8 mouse cellular contexts compared by ENCODE assay signal in the genomic region with DNA sequence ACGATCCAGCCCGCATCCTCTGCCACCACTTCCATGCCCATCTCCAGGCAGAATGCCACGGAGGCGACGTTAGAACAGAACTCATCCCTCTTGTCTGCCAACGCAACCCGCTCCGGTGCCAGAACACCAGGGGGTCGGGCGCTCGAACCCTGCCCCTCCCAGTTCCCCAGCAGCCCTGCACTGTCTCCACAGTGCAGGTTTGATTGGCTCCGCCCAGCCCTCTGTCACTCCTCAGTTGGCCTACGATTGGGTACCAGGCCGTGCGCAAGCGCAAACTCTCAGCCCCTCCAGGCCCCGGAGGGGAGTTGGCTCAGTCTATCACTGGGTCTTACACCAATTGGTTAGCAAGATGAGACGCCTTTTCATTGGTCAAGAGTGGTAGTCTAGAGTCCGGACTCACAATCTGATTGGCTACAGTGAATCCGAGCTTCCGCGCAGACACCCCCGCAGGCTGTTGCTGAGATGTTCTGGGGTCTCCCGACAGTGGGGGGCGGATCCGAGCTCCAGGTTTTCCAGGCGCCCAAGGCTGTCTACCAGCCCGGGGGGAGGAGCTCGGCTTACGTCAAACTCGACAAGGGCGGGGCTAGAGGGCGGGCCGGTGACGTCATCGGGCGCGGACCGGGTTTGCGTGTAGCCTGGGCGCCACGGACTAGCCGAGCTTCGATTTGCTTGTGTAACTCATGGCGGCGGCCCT. TPM values are rescaled to one million over a fixed set of nuclear protein-coding genes. Genes with fewer than 3 reads are reported as not detected.
A peak's percentile ranks its signal among the peaks of the same experiment; 100 is the strongest.
DNase-seq lines count a peak whose midpoint lies in the region; ATAC-seq and TF ChIP-seq lines count a peak whose summit lies in the region.

No protein-coding gene starts in this region.

- peaks cover 11% of the 10 kb centered on the region for H3K36me3 ChIP-seq in heart, embryonic 13.5 days
- no peaks in the 10 kb centered on the region; the same call in 1 of the 2 replicates for H3K36me3 ChIP-seq in liver, embryonic 12.5 days
- H3K36me3 ChIP-seq in stomach, postnatal 0 days (ENCODE audit: control insufficient read depth, insufficient read depth, low read length): no peaks in the 10 kb centered on the region

- H3K27ac ChIP-seq in brown adipose tissue, adult 24 weeks (replicated peaks; ENCODE audit: low read depth, low read length): peak overlapping the region; percentile 98
- H3K27ac ChIP-seq in heart, embryonic 13.5 days (replicated peaks): peak overlapping the region; percentile 94
- peak overlapping the region; percentile 91 for H3K27ac ChIP-seq in liver, embryonic 12.5 days
- peak overlapping the region; percentile 98 for H3K27ac ChIP-seq in stomach, postnatal 0 days (replicated peaks)

- DNase-seq in CD8-positive naive resting alpha-beta T cell, adult 2 months (ENCODE audit: low read depth in 2 of 2, low spot score in 2 of 2): peak; percentile 98
- DNase-seq in fat pad, adult 2 months (ENCODE audit: extremely low read depth, low read depth, low spot score): peak; percentile 96
- peak; percentile 99 for DNase-seq in kidney, postnatal 10 days
- peak; percentile 97 for DNase-seq in natural killer cell, adult 2 months (ENCODE audit: low spot score in 2 of 2)
- DNase-seq in stomach, postnatal 0 days (ENCODE audit: low spot score): peak; percentile 99

- WGBS in heart, embryonic 13.5 days: under 1% methylated on average over 46 of the region's 46 CpGs
- WGBS in liver, embryonic 12.5 days (ENCODE audit: insufficient replicate concordance): under 1% methylated on average over 46 of the region's 46 CpGs
- under 1% methylated on average over 46 of the region's 46 CpGs for WGBS in stomach, postnatal 0 days

- peak overlapping the region; percentile 88 for H3K4me2 ChIP-seq in heart, embryonic 13.5 days
- peak overlapping the region; percentile 94 for H3K4me2 ChIP-seq in liver, embryonic 12.5 days
- H3K4me2 ChIP-seq in stomach, postnatal 0 days (replicated peaks; ENCODE audit: low read depth): peak overlapping the region; percentile 80

- peak; percentile 95 for TF ChIP-seq EP300 in stomach, postnatal 0 days (optimal IDR thresholded peaks at IDR 0.05)

- no peak for TF ChIP-seq CTCF in stomach, postnatal 0 days (IDR thresholded peaks at IDR 0.05; ENCODE audit: low read depth)

- H3K9ac ChIP-seq in heart, embryonic 13.5 days: peak overlapping the region; percentile 89
- H3K9ac ChIP-seq in liver, embryonic 12.5 days: peak overlapping the region; percentile 75
- peak overlapping the region; percentile 77 for H3K9ac ChIP-seq in stomach, postnatal 0 days (ENCODE audit: low read length)

- H3K27me3 ChIP-seq in heart, embryonic 13.5 days (replicated peaks): no peaks in the 10 kb centered on the region
- H3K27me3 ChIP-seq in liver, embryonic 12.5 days (replicated peaks): peaks cover 9% of the 10 kb centered on the region
- H3K27me3 ChIP-seq in stomach, postnatal 0 days (ENCODE audit: control insufficient read depth, insufficient read depth, low read length): no peaks in the 10 kb centered on the region

- 0 out of 2 replicates have a peak, but pooled peaks cover 3% of the 10 kb centered on the region for H3K4me1 ChIP-seq in brown adipose tissue, adult 24 weeks (ENCODE audit: control insufficient read depth, insufficient read depth, insufficient read length, low read length)
- H3K4me1 ChIP-seq in heart, embryonic 13.5 days: peaks cover 33% of the 10 kb centered on the region
- peaks cover 30% of the 10 kb centered on the region for H3K4me1 ChIP-seq in liver, embryonic 12.5 days
- H3K4me1 ChIP-seq in stomach, postnatal 0 days (replicated peaks; ENCODE audit: control insufficient read depth, insufficient read depth): no peaks in the 10 kb centered on the region

- peak; percentile 93 for ATAC-seq in heart, embryonic 13.5 days (ENCODE audit: extremely low read depth, insufficient number of reproducible peaks, low FRiP score, low TSS enrichment)
- ATAC-seq in liver, embryonic 12.5 days: peak; percentile 94
- peak; percentile 95 for ATAC-seq in stomach, postnatal 0 days (ENCODE audit: low FRiP score, low TSS enrichment)

- H3K4me3 ChIP-seq in brown adipose tissue, adult 24 weeks (ENCODE audit: insufficient read depth, low read depth, low read length): peak overlapping the region; percentile 91
- peak overlapping the region; percentile 86 for H3K4me3 ChIP-seq in heart, embryonic 13.5 days
- peak overlapping the region; percentile 73 for H3K4me3 ChIP-seq in liver, embryonic 12.5 days
- peak overlapping the region; percentile 74 for H3K4me3 ChIP-seq in stomach, postnatal 0 days (ENCODE audit: low read depth, low read length)

- no peaks in the 10 kb centered on the region for H3K9me3 ChIP-seq in heart, embryonic 13.5 days
- no peaks in the 10 kb centered on the region for H3K9me3 ChIP-seq in liver, embryonic 12.5 days (replicated peaks)
- no peaks in the 10 kb centered on the region for H3K9me3 ChIP-seq in stomach, postnatal 0 days (ENCODE audit: control insufficient read depth, low read length)

RNA-seq across cellular contexts. Expression of gene Rap2a, which starts 0.8 kb away (rescaled TPM):
- polyA plus RNA-seq in brown adipose tissue, adult 24 weeks (2012; ENCODE audit: insufficient read depth, insufficient read length, missing spikeins): 7.9 and 9.5 TPM in 2 replicates
- 7.8 and 10.5 TPM in 2 replicates for polyA plus RNA-seq in heart, embryonic 13.5 days (2015; fragmentation: Nextera tagmentation; extraction: Ambion mirVana)
- polyA plus RNA-seq in liver, embryonic 12.5 days (2016; fragmentation: Nextera tagmentation; extraction: Ambion mirVana): 5.6 and 5.9 TPM in 2 replicates
- polyA plus RNA-seq in stomach, postnatal 0 days (2015; fragmentation: Nextera tagmentation; extraction: Ambion mirVana): 10.3 and 11.7 TPM in 2 replicates

Comparison
In these comparisons a context has a peak if more than half of its experiments do, and no peak if none do; other contexts are left out.
1. Peak in every context shown above with its lines: DNase-seq, ATAC-seq, H3K4me3 ChIP-seq and H3K27ac ChIP-seq.